ENCODE assay signal across 12 mouse cellular contexts in the genomic region with DNA sequence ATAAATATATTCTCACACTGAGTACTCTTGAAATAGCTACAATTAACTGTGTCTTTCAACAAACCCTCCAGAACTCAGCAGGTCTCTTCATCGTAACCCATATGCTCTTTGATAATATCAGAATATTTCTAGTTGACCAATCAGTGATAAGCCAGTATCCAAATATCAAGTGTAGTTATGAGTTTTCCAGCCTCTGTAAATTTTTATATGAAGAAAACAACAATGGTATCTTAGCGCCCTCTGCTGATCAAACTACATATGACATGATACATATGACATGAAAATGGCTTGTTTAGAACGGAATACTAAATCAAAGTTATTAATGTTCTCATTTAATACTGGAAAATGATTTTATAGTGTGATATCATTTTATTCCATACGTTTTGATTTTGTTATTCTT. TPM values are rescaled to one million over a fixed set of nuclear protein-coding genes. Genes with fewer than 3 reads are reported as not detected.
DNase-seq lines count a peak whose midpoint lies in the region; ATAC-seq and TF ChIP-seq lines count a peak whose summit lies in the region.
"Had no signal": no experiment of that assay in that cellular context is flagged by ENCODE, and none has a peak within 500 bp of the region (broad histone marks: within the 10 kb centered on the region; RNA-seq: fewer than 3 reads in every experiment).

No protein-coding gene starts in this region.

- no peaks in the 10 kb centered on the region for H3K36me3 ChIP-seq in midbrain, postnatal 0 days (ENCODE audit: insufficient read depth, low read length)
- H3K36me3 ChIP-seq: embryonic facial prominence, embryonic 13.5 days; lung, embryonic 15.5 days had no signal

- TF ChIP-seq POLR2A in lung, adult 2 months (IDR thresholded peaks at IDR 0.05; ENCODE audit: borderline replicate concordance, extremely low read depth, low read depth, low read length), result no peak

- no peaks in the 10 kb centered on the region for H3K4me1 ChIP-seq in lung, adult 2 months (ENCODE audit: control insufficient read depth, insufficient read depth, low read length)
- H3K4me1 ChIP-seq in midbrain, postnatal 0 days (ENCODE audit: insufficient read depth, low read length), result no peaks in the 10 kb centered on the region
- H3K4me1 ChIP-seq: embryonic facial prominence, embryonic 13.5 days; lung, embryonic 15.5 days had no signal

- H3K27ac ChIP-seq in gastrocnemius, adult 2 months, result no peak overlapping the region
- H3K27ac ChIP-seq in midbrain, postnatal 0 days (ENCODE audit: low read depth, low read length), result no peak overlapping the region
- H3K27ac ChIP-seq: embryonic facial prominence, embryonic 13.5 days; lung, embryonic 15.5 days had no signal

- H3K9ac ChIP-seq in midbrain, postnatal 0 days (replicated peaks; ENCODE audit: low read length, poor library complexity, severe bottlenecking), result no peak overlapping the region
- H3K9ac ChIP-seq: embryonic facial prominence, embryonic 13.5 days; lung, embryonic 15.5 days had no signal

- DNase-seq in gastrocnemius, adult 2 months, result no peak
- no peak for DNase-seq in gastrocnemius, postnatal 10 days
- no peak for DNase-seq in lung, adult 2 months
- DNase-seq in lung, postnatal 14 days, result no peak
- peak; percentile 20 for DNase-seq in c-Kit-positive CD71-negative TER-119-negative erythroid progenitor cells, embryonic 14.5 days (ENCODE audit: low read depth)
- peak; percentile 77 for DNase-seq in midbrain, postnatal 0 days (ENCODE audit: low spot score)
- no peak for DNase-seq in spleen, adult 12 weeks (ENCODE audit: low spot score)
- no peak for DNase-seq in gastrocnemius, postnatal 36 days
- DNase-seq: heart, postnatal 4 days had no signal

- H3K4me2 ChIP-seq in midbrain, postnatal 0 days (ENCODE audit: low read depth, low read length, poor library complexity, severe bottlenecking), result no peak overlapping the region
- H3K4me2 ChIP-seq: embryonic facial prominence, embryonic 13.5 days; lung, embryonic 15.5 days had no signal

- no peaks in the 10 kb centered on the region for H3K27me3 ChIP-seq in midbrain, postnatal 0 days (ENCODE audit: insufficient read depth, low read length)
- H3K27me3 ChIP-seq: embryonic facial prominence, embryonic 13.5 days; lung, embryonic 15.5 days had no signal

- H3K4me3 ChIP-seq in gastrocnemius, adult 2 months, result no peak overlapping the region
- no peak overlapping the region for H3K4me3 ChIP-seq in lung, adult 2 months (replicated peaks; ENCODE audit: extremely low read depth, low read depth, low read length)
- no peak overlapping the region for H3K4me3 ChIP-seq in midbrain, postnatal 0 days (ENCODE audit: low read depth, low read length)
- H3K4me3 ChIP-seq: embryonic facial prominence, embryonic 13.5 days; lung, embryonic 15.5 days had no signal

- WGBS in lung, adult 2 months, result 21% methylated on average over 4 of the region's 4 CpGs
- 22% methylated on average over 4 of the region's 4 CpGs for WGBS in midbrain, postnatal 0 days

- no peaks in the 10 kb centered on the region for H3K9me3 ChIP-seq in midbrain, postnatal 0 days (ENCODE audit: low read length)
- H3K9me3 ChIP-seq: embryonic facial prominence, embryonic 13.5 days; lung, embryonic 15.5 days had no signal

- intact Hi-C loops in gastrocnemius, adult 2 months (cut with DNase I), result no loop called here
- intact Hi-C loops in gastrocnemius, postnatal 36 days (cut with DNase I), result no loop called here

- peak; percentile 13; the same call in 1 of the 2 replicates for ATAC-seq in midbrain, postnatal 0 days (ENCODE audit: low FRiP score)

- peak; percentile 44 for TF ChIP-seq CTCF in gastrocnemius, adult 2 months (IDR thresholded peaks at IDR 0.05)
- TF ChIP-seq CTCF in lung, adult 2 months (IDR thresholded peaks at IDR 0.05; ENCODE audit: insufficient read depth, low read length), result 0 out of 2 replicates have a peak, but pooled peaks have one; percentile 4
- TF ChIP-seq CTCF in midbrain, postnatal 0 days (IDR thresholded peaks at IDR 0.05), result peak; percentile 90

RNA-seq across cellular contexts. Expression of gene Slc5a7, which starts 44.6 kb away (rescaled TPM):
- total RNA-seq in gastrocnemius, adult 2 months (2021), result not detected
- total RNA-seq in gastrocnemius, postnatal 10 days (2021), result under 1 TPM in 1 of 2 experiments, not detected in 1; 0.07 TPM
- 0.03 and 0.05 TPM in 2 replicates for polyA plus RNA-seq in lung, adult 2 months (2012; rRNA removed)
- total RNA-seq in midbrain, postnatal 0 days (2014; rRNA removed), result 5.4 and 5.9 TPM in 2 replicates
- 2.5 and 2.7 TPM in 2 replicates for polyA plus RNA-seq in midbrain, postnatal 0 days (2015; fragmentation: Nextera tagmentation; extraction: Ambion mirVana)
- total RNA-seq in gastrocnemius, postnatal 36 days (2021), result not detected
- polyA plus RNA-seq: spleen, adult 2 months had no signal

Comparison
In these comparisons a context has a peak if more than half of its experiments do, and no peak if none do; other contexts are left out.
1. DNase-seq: peak in c-Kit-positive CD71-negative TER-119-negative erythroid progenitor cells, embryonic 14.5 days (single experiment) and midbrain, postnatal 0 days (single experiment); none in gastrocnemius, adult 2 months (single experiment), gastrocnemius, postnatal 10 days (single experiment), lung, adult 2 months (single experiment), lung, postnatal 14 days (single experiment), spleen, adult 12 weeks (single experiment) and gastrocnemius, postnatal 36 days (0 of 2).
2. CTCF ChIP-seq: peak in every context shown above with its lines; median percentile 90 in midbrain, postnatal 0 days; 44 in gastrocnemius, adult 2 months; 4 in lung, adult 2 months.